Mouse (Mus musculus) midbrain, embryonic 16.5 days (tissue): ENCODE measurements at regions not wholly inside any gene's neighbourhood (a gene's known extent, or its start where the extent isn't known, plus 50 kb on each side); places are given as distances from the start of the nearest gene placed in this dataset.

Experiments used
- ATAC-seq: fragments of 200-750 bp; cut with Nextera tagmentation; 2 replicates; pipeline ENCODE4 v1.8.0; 2017; ENCODE audit warnings: moderate TSS enrichment
- H3K27ac ChIP-seq: fragments of 300-500 bp; sonication (generic); 2 replicates; pipeline ENCODE4 v1.5.1; 2014; ENCODE audit warnings: mild to moderate bottlenecking, low read length, mixed read lengths
- H3K27me3 ChIP-seq: fragments of 300-500 bp; sonication (generic); 2 replicates; pipeline ENCODE4 v1.6.1; 2014; ENCODE audit warnings: low read depth, low read length, mixed read lengths; ENCODE audit not compliant: control insufficient read depth, insufficient read depth
- H3K36me3 ChIP-seq: fragments of 300-500 bp; sonication (generic); 2 replicates; pipeline ENCODE4 v1.6.1; 2014; ENCODE audit warnings: mild to moderate bottlenecking, low read length, moderate library complexity, mixed read lengths; ENCODE audit not compliant: control insufficient read depth, insufficient read depth
- H3K4me1 ChIP-seq: fragments of 300-500 bp; sonication (generic); 2 replicates; pipeline ENCODE4 v1.6.1; 2014; ENCODE audit warnings: mild to moderate bottlenecking, low read length, mixed read lengths; ENCODE audit not compliant: control insufficient read depth, insufficient read depth
- H3K4me2 ChIP-seq: fragments of 300-500 bp; sonication (generic); 2 replicates; pipeline ENCODE4 v1.6.1; 2014; ENCODE audit warnings: mild to moderate bottlenecking, low read length, mixed read lengths
- H3K4me3 ChIP-seq: fragments of 300-500 bp; sonication (generic); 2 replicates; pipeline ENCODE4 v1.5.1; 2014; ENCODE audit warnings: low read depth, mild to moderate bottlenecking, low read length, moderate library complexity, mixed read lengths
- H3K9ac ChIP-seq: fragments of 300-500 bp; sonication (generic); 2 replicates; pipeline ENCODE4 v1.6.1; 2014; ENCODE audit warnings: low read depth, low read length, mixed read lengths
- H3K9me3 ChIP-seq: fragments of 300-500 bp; sonication (generic); replicated peaks from 2 replicates; pipeline ENCODE4 v1.6.1; 2014; ENCODE audit warnings: mild to moderate bottlenecking, low read length, mixed read lengths; ENCODE audit not compliant: control insufficient read depth, poor library complexity, severe bottlenecking
- WGBS: fragments of 180-500 bp; shearing (Covaris S2); extraction: QIAGEN DNeasy Blood & Tissue Kit; methylation state at CpG from one replicate; pipeline ENCODE4 v1.1.7; 2014; 5-methylcytosine and 5-hydroxymethylcytosine counted together

- Histone ChIP-seq H3K9me3 (no peaks in the 10 kb centered on the region), H3K4me1 (no peaks in the 10 kb centered on the region), H3K4me3 (no peak overlapping the region), H3K27me3 (peaks cover 76% of the 10 kb centered on the region), H3K27ac (no peak overlapping the region), H3K4me2 (no peak overlapping the region), H3K36me3 (no peaks in the 10 kb centered on the region), H3K9ac (no peak overlapping the region)
- 89% methylated on average over 4 of the region's 4 CpGs for WGBS
- ATAC-seq = no peak
Measured at GRCm38 (mm10) chr3:102358801-102359200, 110.9 kb upstream of the Ngf start.

GRCm38 (mm10) chr3:102357062-102357610, 112.6 kb upstream of the Ngf start:
- no peak overlapping the region for H3K9ac ChIP-seq
- H3K4me1 ChIP-seq = 0 out of 2 replicates have a peak, but pooled peaks cover 2% of the 10 kb centered on the region
- WGBS = 79% methylated on average over 7 of the region's 7 CpGs
- no peaks in the 10 kb centered on the region for H3K9me3 ChIP-seq
- ATAC-seq = no peak
- no peaks in the 10 kb centered on the region for H3K36me3 ChIP-seq
- H3K4me3 ChIP-seq = no peak overlapping the region
- H3K27me3 ChIP-seq = peaks cover 67% of the 10 kb centered on the region
- no peak overlapping the region for H3K27ac ChIP-seq
- H3K4me2 ChIP-seq = no peak overlapping the region

GRCm38 (mm10) chr3:102355352-102355751, 114.4 kb upstream of the Ngf start:
- 96% methylated on average over 2 of the region's 2 CpGs for WGBS
- H3K4me2 ChIP-seq = no peak overlapping the region
- no peak for ATAC-seq
- no peak overlapping the region for H3K4me3 ChIP-seq
- 0 out of 2 replicates have a peak, but pooled peaks cover 2% of the 10 kb centered on the region for H3K4me1 ChIP-seq
- no peaks in the 10 kb centered on the region for H3K36me3 ChIP-seq
- peaks cover 71% of the 10 kb centered on the region for H3K27me3 ChIP-seq
- no peak overlapping the region for H3K27ac ChIP-seq
- H3K9me3 ChIP-seq = no peaks in the 10 kb centered on the region
- no peak overlapping the region for H3K9ac ChIP-seq

GRCm38 (mm10) chr3:102354771-102355170, 114.9 kb upstream of the Ngf start:
- 63% methylated on average over 2 of the region's 2 CpGs for WGBS
- Histone ChIP-seq H3K27me3 (peaks cover 67% of the 10 kb centered on the region), H3K4me2 (no peak overlapping the region), H3K4me3 (no peak overlapping the region), H3K9me3 (no peaks in the 10 kb centered on the region), H3K4me1 (0 out of 2 replicates have a peak, but pooled peaks cover 2% of the 10 kb centered on the region), H3K36me3 (no peaks in the 10 kb centered on the region), H3K27ac (no peak overlapping the region), H3K9ac (no peak overlapping the region)
- ATAC-seq = no peak

GRCm38 (mm10) chr3:102353277-102353900, 116.3 kb upstream of the Ngf start:
- 18% methylated on average over 6 of the region's 6 CpGs for WGBS
- peak; percentile 73 for ATAC-seq
- H3K27me3 ChIP-seq = peaks cover 67% of the 10 kb centered on the region

GRCm38 (mm10) chr3:102346077-102346476, 123.6 kb upstream of the Ngf start:
- ATAC-seq = no peak
- no peak overlapping the region for H3K9ac ChIP-seq
- no peaks in the 10 kb centered on the region for H3K36me3 ChIP-seq
- H3K4me2 ChIP-seq = no peak overlapping the region
- no peak overlapping the region for H3K27ac ChIP-seq
- H3K9me3 ChIP-seq = no peaks in the 10 kb centered on the region
- H3K4me1 ChIP-seq = no peaks in the 10 kb centered on the region
- H3K4me3 ChIP-seq = no peak overlapping the region
- peaks cover 70% of the 10 kb centered on the region for H3K27me3 ChIP-seq
- WGBS = 79% methylated on average over 3 of the region's 3 CpGs

More at GRCm38 (mm10) chr3:102353277-102353900, 116.3 kb upstream of the Ngf start:
- no peak overlapping the region for H3K9ac ChIP-seq
- no peak overlapping the region for H3K4me2 ChIP-seq
- no peak overlapping the region for H3K4me3 ChIP-seq
- no peak overlapping the region for H3K27ac ChIP-seq
- H3K9me3 ChIP-seq = no peaks in the 10 kb centered on the region
- 0 out of 2 replicates have a peak, but pooled peaks cover 2% of the 10 kb centered on the region for H3K4me1 ChIP-seq
- H3K36me3 ChIP-seq = no peaks in the 10 kb centered on the region

- 73% methylated on average over 5 of the region's 5 CpGs for WGBS
- no peak overlapping the region for H3K4me2 ChIP-seq
- no peak overlapping the region for H3K27ac ChIP-seq
- ATAC-seq = no peak
- H3K4me1 ChIP-seq = no peaks in the 10 kb centered on the region
- H3K9ac ChIP-seq = no peak overlapping the region
- no peaks in the 10 kb centered on the region for H3K9me3 ChIP-seq
- peaks cover 68% of the 10 kb centered on the region for H3K27me3 ChIP-seq
- no peak overlapping the region for H3K4me3 ChIP-seq
- no peaks in the 10 kb centered on the region for H3K36me3 ChIP-seq
Measured at GRCm38 (mm10) chr3:102345291-102345690, 124.4 kb upstream of the Ngf start.

GRCm38 (mm10) chr3:102340731-102341130, 129.0 kb upstream of the Ngf start:
- H3K4me2 ChIP-seq = no peak overlapping the region
- no peak overlapping the region for H3K4me3 ChIP-seq
- H3K36me3 ChIP-seq = no peaks in the 10 kb centered on the region
- no peak overlapping the region for H3K9ac ChIP-seq
- H3K9me3 ChIP-seq = no peaks in the 10 kb centered on the region
- ATAC-seq = no peak
- no peak overlapping the region for H3K27ac ChIP-seq
- H3K4me1 ChIP-seq = no peaks in the 10 kb centered on the region
- H3K27me3 ChIP-seq = peaks cover 47% of the 10 kb centered on the region
- 64% methylated on average over 5 of the region's 5 CpGs for WGBS

GRCm38 (mm10) chr3:102337881-102338280, 131.8 kb upstream of the Ngf start:
- WGBS = 77% methylated on average over 8 of the region's 8 CpGs
- Histone ChIP-seq H3K9ac (no peak overlapping the region), H3K36me3 (no peaks in the 10 kb centered on the region), H3K4me3 (no peak overlapping the region), H3K4me1 (no peaks in the 10 kb centered on the region), H3K27ac (no peak overlapping the region), H3K4me2 (no peak overlapping the region), H3K27me3 (peaks cover 29% of the 10 kb centered on the region), H3K9me3 (no peaks in the 10 kb centered on the region)
- no peak for ATAC-seq
